Mouse (Mus musculus): ENCODE data around the gene Tspyl2. TPM values are rescaled to one million over a fixed set of nuclear protein-coding genes. Genes with fewer than 3 reads are reported as not detected.

Gene Tspyl2
- polyA plus RNA-seq (2017; shearing (Covaris generic)) = 41.3 TPM

DNA sequence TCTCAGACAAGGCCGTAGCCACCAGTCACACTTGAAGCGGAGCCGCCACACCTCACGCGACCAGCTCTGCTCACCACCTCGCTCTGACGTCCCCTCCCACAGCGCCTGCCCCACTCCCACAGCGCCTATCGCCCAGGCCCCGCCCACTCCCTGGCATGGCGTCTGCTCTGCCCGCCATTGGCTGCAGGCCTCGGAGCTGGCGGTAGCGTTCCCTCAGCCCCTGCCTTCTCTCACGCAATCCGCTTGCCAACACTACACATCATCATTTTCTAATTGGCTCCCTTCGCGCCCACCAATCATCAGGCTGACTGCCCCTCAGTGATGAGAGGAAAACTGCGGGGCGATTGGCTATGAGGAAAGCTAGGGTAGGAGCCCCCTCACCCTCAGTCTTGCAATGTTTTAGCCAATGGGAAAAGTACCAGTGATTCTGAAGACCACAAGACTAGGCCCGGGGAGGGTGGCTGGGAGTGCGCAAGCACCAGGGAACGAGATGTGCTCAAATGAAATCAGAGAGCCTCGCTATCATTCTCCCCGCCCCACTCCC lies at the start of gene Tspyl2:
Tspyl2 (minus strand) TSS at position 68 of the 544 bp plus-strand sequence.

DNA sequence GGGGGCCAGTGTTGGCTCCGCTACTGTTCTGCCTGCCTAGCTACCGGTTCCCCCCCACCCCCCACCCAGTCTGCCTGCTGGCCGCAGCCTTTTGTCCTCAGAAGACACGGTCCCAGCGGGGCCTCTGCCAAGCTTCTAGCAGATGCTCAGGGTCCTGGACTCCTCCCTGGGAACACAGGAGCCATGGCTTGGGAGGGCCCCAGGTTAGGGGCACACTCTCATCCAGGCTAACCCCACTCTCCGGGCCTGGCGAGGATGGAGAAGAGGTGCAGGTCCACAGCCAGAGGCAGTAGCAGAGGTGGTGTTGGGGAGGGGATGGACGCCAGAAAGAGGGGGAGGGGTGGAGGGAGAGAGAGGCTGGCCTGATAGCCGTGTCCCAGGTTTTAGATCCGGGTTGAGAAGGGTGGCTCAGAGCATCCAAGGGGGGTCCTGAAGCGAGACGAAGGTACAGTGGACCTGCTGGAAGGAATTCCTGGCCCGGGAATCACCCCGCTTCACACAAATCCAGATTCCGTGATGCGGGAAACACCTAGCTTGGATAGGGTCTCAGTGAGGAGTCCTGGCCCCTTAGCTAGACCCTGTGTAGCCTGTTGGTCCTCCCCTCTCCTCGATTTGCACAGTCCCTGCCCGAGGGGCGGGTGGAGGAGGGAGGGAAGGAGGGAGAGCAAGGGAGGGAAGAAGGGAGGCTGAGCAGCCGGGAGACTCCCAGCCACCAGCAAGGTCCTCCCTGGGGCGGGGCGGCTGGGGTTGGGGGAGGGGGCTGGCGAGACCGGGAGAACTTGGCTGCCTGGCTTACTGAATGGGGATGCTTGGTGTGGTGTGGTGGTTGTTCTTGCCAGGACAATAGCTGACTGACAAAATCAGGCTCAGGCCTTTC lies 26.4 kb upstream of the Tspyl2 start, which contains the start of gene Gpr173:
Gpr173 (minus strand) TSS at position 308 of the 877 bp plus-strand sequence.

DNA sequence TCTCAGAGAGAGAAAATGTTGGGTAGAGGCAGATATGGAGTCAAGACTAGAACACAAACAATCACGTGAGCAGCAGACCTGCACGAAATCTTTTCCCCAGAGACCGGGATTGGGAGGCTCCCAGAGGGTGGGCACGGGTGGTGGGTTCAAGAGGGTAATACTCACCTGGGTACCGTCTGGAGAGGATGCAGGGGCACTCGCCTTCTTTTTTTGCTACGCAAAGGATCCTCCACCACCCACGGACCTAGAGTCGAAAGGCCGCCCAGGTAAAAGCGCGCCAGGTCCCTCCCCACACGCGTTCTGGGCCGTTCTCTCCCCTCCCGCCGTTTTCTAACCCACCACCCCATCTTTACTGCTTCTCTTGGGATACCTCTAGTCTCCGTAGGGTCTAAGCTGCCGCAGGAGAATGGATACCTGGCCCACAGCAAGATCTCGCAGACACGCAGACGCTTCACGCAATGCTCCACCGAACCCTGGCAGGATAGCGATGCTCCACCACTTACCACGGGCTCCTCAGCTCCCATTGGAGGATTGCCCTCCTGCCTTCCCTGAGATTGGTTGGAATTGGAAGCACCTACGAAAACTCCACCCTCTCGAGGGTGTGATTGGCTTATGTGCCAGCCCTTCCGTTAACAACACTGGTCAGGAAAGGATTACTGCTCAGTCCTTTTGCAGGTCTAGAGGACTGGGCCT lies 15.1 kb downstream of the Tspyl2 start, which contains the start of gene Kantr:
Kantr (minus strand) TSS at position 500 of the 693 bp plus-strand sequence.

Other genes starting within 250 kb of the Tspyl2 start
- 0.07 TPM for gene Iqsec2, start 198.2 kb downstream of the Tspyl2 start, polyA plus RNA-seq (2017; shearing (Covaris generic))
- 47.8 TPM for gene Kdm5c, start 109.4 kb downstream of the Tspyl2 start, polyA plus RNA-seq (2017; shearing (Covaris generic))
- gene Kantr, start 14.9 kb downstream of the Tspyl2 start, polyA plus RNA-seq (2017; shearing (Covaris generic)) = 23.2 TPM
- gene Gpr173, start 26.3 kb upstream of the Tspyl2 start, polyA plus RNA-seq (2017; shearing (Covaris generic)) = not detected
- gene Cldn34a, start 220.9 kb upstream of the Tspyl2 start, polyA plus RNA-seq (2017; shearing (Covaris generic)) = not detected

Data from CD4-positive, CD25-positive, alpha-beta regulatory T cell (primary cell).